Mouse (Mus musculus) thymus, postnatal 25 days (tissue): Measurements from ENCODE around the gene Ints14.
A peak's percentile ranks its signal among the peaks of the same experiment; 100 is the strongest.

ENCODE experiments used
- DNase-seq: peaks from one replicate; pipeline ENCODE4 v3.0.0; 2022

The Ints14 gene

DNA sequence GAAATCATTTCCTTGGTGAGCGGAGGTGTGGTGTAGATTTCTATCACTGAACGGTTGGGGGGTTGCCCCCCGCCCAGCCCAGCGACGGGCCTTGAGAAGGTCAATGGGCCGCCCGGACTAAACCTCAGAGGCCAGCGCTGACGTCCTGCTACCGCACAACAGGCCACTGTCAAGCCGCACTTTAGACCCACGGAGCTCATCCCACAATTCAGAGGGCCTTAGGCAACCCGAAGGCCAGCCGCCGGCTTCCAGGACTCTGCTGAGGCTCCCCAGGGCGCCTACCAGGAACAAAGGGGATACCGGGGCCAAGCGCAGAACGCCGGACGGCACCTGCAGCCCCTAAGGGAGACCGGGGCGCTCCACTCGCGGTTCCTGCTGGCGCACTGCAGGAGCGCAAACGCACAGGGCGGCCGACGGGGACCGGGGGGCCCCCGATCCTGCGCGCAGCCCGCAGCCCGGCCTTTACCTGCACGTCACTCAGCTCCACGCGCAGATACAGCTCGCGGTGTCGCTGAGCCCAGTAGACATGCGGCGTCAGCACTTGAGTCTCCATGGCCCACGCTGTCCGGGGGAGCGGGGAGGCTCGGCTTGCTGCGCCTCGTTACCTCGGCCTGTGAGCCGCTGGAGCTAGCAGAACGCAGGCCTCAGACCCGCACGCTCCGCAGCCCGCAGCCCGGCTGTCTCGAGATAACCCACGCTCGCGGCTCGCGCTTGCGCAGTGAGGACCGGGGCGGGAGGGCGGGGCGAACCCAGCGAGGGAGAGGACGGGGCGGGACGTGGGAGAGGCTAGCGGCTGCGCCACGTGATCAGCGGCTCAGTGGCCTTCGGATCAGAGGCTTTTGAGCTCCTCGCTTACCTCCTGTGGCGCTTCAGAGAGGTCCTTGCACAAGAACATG is 60.5 kb downstream of the Ints14 start, which contains the start of gene Hacd3:
TSS of gene Hacd3 (minus strand) at position 703 of the 896 bp plus-strand sequence.
- DNase-seq, result peak; percentile 87

DNA sequence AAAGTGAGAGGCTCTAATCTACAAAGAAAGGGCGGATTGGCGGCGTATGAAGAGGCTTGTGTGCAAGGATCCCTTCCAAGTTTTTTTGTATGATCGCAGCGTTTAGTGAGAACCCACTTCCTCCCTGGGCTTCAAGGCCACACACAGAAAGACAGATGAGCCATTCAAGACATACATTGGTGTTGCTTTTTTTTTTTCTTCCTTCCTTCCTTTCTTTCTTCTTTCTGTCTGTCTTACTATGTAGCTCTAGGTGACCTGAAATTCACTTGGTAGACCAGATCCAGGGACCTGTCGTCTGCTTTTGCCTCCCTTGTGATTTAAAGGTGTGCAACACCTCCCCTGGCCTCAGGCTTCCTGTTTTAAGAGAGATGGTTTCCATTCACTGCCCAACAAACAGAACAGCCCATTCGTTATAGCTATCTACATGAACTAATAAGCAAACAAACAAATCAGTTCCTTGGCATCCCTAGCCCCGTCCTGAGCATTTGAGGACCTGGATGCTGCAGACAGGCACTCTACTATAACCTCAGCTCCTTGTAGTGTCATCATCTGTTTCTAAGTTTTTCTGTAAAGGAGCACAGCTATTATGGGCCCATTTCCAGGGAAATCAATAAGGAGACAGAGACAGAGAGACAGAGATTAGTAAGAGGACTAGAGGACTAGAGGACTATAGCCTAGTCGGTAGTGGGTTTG is 61.3 kb downstream of the Ints14 start:
- DNase-seq, result no peak

DNA sequence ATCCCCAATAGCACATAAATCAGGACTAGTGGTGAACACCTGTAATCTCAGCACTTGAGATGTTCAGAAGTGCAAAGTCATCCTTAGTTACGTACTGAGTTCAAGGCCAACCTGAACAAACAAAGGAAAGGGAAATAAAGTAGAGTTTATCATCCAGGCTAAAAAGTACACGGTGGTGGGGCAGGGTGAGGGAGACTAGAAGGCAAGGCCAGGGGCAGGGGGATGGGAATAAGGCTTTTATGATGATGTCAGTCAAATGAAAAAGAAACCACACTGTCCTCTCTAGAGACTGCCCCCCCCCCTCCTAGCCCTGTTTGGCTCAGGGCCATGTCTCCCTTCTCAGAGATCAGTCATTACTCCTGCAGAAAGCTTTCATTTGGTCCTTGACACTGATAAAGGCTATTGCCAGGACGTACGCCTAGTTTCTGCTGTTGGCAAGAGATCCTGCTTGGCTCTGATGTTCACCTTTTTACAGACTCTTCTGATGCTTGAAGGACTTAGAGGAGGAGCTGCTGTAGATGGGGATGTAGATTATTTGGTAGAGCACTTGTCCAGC is 62.0 kb downstream of the Ints14 start:
- DNase-seq, result no peak

DNA sequence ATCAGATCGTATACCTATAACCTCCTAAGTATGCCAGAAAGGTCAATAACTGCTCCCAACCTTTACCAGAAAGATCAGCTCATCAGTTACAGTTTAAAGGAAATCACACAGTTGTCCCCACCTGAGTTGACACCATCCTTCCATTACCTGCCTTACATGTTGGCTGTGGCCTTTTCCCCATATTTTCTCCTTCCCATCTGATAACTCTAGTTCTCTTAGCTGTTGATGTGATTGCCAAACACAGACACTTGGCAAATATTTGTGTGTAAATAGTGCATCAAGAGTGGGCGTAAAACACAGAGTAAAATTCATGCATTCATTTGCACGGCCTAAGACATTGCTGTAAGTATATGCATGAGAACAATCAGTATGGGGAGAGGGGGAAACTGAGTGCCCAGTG is 62.7 kb downstream of the Ints14 start:
- DNase-seq, result no peak

DNA sequence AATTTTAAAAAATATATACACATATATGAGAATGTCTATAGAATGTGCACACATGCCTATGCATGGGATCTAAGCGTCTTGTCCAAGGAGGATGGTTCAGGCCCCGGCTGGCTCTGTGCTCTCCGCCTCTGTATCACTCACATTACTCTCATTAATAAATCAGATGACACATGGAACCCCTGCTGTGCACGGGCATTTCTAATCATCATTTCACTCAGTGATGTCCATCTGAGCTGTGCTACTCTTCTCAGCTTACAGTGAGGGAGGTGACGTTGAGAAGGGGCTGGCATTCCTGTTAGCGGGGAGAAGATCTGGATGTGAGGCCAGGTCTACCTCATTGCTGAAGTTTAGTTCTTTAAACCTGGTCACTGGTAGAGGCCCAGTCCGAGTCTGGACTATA is 66.5 kb downstream of the Ints14 start:
- no peak for DNase-seq

DNA sequence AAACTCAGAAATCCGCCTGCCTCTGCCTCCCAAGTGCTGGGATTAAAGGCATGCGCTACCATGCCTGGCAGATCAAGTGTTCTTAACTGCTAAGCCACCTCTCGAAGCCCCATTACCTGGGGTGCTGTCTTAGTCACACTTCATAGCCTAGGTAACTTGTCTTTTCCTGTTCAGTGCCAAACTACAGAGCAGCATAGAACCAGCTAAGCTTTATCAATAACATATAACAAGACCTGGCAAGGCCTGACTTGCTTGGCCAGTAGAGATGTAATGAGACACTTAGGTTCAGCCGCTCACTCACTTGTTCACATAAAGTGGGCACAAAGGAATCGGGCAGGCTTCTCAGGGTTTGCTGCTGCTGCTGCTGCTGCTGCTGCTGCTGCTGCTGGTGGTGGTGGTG is 67.6 kb downstream of the Ints14 start:
- no peak for DNase-seq

DNA sequence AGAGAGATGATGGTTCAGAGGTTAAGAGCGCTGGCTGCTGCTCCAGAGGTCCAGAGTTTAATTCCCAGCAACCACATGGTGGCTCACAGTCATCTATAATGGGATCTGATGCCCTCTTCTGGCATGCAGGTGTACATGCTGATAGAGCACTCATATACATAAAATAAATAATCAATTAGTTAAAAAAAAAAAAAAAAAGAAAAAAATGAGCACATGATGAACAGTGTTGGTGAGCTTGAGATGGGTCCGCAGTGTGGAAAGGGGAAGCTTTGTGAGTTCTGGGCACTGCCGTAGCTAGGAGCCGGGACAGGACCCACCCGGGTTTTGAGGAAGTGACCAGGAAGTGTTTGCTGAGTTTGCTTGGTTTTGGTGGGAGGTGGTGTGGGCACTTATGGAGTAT is 70.7 kb downstream of the Ints14 start:
- DNase-seq, result peak; percentile 23

DNA sequence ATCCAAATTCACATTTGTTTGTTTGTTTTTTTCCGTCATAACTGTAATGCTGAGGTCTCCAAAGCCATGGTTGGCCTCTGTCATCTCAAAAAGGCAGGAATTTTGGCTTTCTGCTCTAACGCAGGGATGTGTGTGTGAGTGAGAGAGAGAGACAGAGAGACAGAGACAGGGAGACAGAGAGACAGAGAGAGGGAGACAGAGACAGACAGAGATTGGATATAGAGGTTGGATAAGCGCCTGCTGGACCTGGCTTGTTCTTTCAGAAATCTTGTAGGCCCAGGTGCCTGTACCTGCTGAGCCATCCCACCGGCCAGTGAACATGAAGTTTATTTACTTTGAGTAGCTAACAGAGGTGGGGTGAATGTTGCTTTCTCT is 71.2 kb downstream of the Ints14 start:
- DNase-seq, result no peak

DNA sequence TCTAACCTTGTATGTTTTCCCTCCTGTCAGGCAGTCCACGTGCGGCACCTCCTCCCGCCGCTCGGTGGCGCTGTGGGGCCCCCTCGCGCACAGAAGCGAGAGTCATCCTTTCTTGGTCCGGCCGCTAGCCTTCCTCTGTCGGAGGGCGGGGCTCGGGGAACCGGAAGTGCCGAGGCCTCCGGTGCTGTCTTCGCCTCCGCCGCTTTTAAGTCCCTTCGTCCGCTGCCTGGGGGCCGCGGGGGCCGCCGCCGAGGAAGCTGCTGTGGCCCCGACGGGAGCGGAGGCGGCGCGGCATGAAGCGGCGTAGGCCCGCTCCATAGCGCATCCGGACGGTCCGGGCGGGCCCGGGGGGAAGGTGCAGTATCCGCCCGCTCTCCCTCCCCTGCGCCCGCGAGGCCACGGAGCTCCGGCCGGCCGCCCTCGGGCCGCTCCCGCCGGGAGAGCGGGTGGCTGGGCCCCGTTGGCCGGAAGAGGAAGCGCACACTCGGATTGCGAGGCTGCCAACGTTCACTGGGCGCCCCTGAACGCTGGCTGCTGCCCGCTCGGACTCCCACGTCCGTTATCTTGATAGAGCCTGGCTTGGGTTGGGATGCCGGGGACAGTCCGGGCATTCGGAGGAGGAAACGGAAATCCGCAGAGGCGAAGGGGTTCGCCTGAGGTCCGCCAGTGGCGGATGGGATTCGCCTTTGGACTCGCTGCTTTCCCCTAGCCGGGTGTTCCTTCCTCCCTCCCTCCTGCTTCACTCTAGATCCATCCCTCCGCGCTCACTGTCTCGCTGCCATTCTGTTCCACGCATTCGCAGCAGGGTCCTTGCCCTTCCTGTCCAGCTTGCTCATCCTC is 71.8 kb downstream of the Ints14 start, which contains the start of gene Dpp8:
TSS of gene Dpp8 (plus strand) at position 146 of the 840 bp plus-strand sequence.
- peak; percentile 94 for DNase-seq

DNA sequence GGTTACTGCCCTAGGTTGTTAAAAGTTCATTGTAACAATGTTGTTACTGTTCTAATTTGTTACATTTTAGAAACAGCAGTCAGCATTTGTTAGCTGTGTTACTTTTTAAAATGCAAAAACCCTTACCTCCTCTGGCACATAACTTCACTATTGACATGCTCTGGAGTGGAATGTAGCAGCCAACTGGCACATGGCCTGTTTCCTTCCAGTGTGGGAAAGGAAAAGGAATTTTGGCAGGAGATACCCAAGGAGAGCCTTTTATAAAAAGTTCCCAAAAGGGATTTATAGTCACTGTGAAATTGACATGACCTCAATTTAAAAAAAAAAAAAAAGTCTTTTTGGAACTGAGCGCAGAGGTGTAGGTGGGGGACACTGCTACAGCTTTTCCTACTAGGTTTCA is 75.8 kb downstream of the Ints14 start:
- DNase-seq, result no peak
